Comparison of ENCODE assay signal across 8 mouse cellular contexts in the genomic region with DNA sequence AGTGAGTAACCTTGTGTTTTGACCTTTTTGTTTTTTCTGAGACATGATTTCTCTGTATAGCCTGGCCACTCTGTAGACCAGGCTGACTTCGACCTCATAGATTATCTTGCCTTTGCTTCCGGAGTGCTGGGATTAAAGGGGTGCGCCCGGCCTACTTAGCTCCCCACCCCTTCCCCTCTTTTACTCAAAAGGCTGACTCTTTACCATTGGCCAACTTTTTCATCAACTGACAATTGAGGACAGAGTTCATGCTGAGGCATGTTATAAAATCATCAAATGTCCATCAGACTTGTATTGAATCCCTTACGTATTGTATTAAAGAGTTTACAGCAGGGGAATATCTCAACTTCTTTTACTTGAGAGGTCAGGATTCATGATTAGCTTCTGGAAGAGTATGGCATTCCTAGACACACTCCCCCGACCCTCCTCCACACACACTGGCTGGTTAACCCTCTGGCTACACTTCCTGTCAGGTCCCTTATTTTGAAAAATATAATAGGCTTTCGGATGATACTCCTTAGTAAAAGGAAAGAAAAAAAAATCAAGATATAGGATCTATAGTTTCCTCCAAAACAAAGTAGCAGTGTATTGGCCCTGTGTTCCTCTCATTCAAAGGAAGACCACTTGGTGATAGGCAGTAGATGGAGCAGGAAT.
DNase-seq lines count a peak whose midpoint lies in the region; ATAC-seq and TF ChIP-seq lines count a peak whose summit lies in the region.

No protein-coding gene starts in this region.

- H3K4me1 ChIP-seq in erythroblast, embryonic 14.5 days (ENCODE audit: control insufficient read depth) = peaks cover 51% of the 10 kb centered on the region
- peaks cover 10% of the 10 kb centered on the region for H3K4me1 ChIP-seq in testis, adult 2 months (ENCODE audit: control insufficient read depth, insufficient read depth, low read length)
- peaks cover 25% of the 10 kb centered on the region for H3K4me1 ChIP-seq in limb, embryonic 13.5 days
- H3K4me1 ChIP-seq in stomach, embryonic 16.5 days (ENCODE audit: control insufficient read depth, insufficient read depth, low read length) = peaks cover 19% of the 10 kb centered on the region

- H3K27me3 ChIP-seq in erythroblast, embryonic 14.5 days (ENCODE audit: control insufficient read depth) = no peaks in the 10 kb centered on the region
- H3K27me3 ChIP-seq in testis, adult 2 months (ENCODE audit: control insufficient read depth, insufficient read depth, low read length) = no peaks in the 10 kb centered on the region
- H3K27me3 ChIP-seq in limb, embryonic 13.5 days = no peaks in the 10 kb centered on the region
- no peaks in the 10 kb centered on the region for H3K27me3 ChIP-seq in stomach, embryonic 16.5 days (ENCODE audit: control insufficient read depth, insufficient read depth, low read length)

- H3K9me3 ChIP-seq in erythroblast, embryonic 14.5 days (ENCODE audit: control insufficient read depth, low read length) = no peaks in the 10 kb centered on the region
- H3K9me3 ChIP-seq in limb, embryonic 13.5 days = no peaks in the 10 kb centered on the region
- no peaks in the 10 kb centered on the region for H3K9me3 ChIP-seq in stomach, embryonic 16.5 days (replicated peaks; ENCODE audit: control insufficient read depth, low read length)

- no peak for ATAC-seq in erythroblast, adult 5-6 weeks (replicated peaks; ENCODE audit: low FRiP score, poor library complexity, severe bottlenecking)
- ATAC-seq in limb, embryonic 13.5 days (ENCODE audit: low FRiP score, low read depth) = no peak
- ATAC-seq in stomach, embryonic 16.5 days (ENCODE audit: insufficient read depth, low FRiP score) = no peak

- intact Hi-C loops in left cerebral cortex, postnatal 10 days (cut with DNase I) = no loop called here

- no peak for DNase-seq in testis, postnatal 14 days (ENCODE audit: low spot score)
- DNase-seq in left cerebral cortex, postnatal 10 days (ENCODE audit: extremely low spot score in 1 of 2, low spot score in 2 of 2) = no peak
- no peak for DNase-seq in layer of hippocampus, postnatal 25 days (ENCODE audit: extremely low spot score in 1 of 2, low spot score in 1 of 2)

- H3K36me3 ChIP-seq in erythroblast, embryonic 14.5 days (ENCODE audit: control insufficient read depth) = peaks cover 33% of the 10 kb centered on the region
- no peaks in the 10 kb centered on the region; the same call in none of the 2 replicates for H3K36me3 ChIP-seq in testis, adult 2 months (ENCODE audit: control insufficient read depth, insufficient read depth, low read length)
- peaks cover 17% of the 10 kb centered on the region for H3K36me3 ChIP-seq in limb, embryonic 13.5 days
- H3K36me3 ChIP-seq in stomach, embryonic 16.5 days (ENCODE audit: control insufficient read depth, insufficient read depth, low read length) = 0 out of 2 replicates have a peak, but pooled peaks cover 5% of the 10 kb centered on the region

- peak overlapping the region; percentile 79 for H3K4me3 ChIP-seq in erythroblast, embryonic 14.5 days (replicated peaks)
- H3K4me3 ChIP-seq in testis, adult 2 months (ENCODE audit: control insufficient read depth, low read depth, low read length) = peak overlapping the region; percentile 91
- peak overlapping the region; percentile 97 for H3K4me3 ChIP-seq in limb, embryonic 13.5 days
- H3K4me3 ChIP-seq in stomach, embryonic 16.5 days (replicated peaks; ENCODE audit: low read length) = peak overlapping the region; percentile 94

- peak overlapping the region; percentile 94; the same call in 1 of the 2 replicates for H3K9ac ChIP-seq in limb, embryonic 13.5 days
- H3K9ac ChIP-seq in stomach, embryonic 16.5 days (ENCODE audit: low read length) = peak overlapping the region; percentile 94

- peak overlapping the region; percentile 95 for H3K4me2 ChIP-seq in limb, embryonic 13.5 days (replicated peaks)
- peak overlapping the region; percentile 94 for H3K4me2 ChIP-seq in stomach, embryonic 16.5 days (ENCODE audit: low read depth, low read length)

- TF ChIP-seq POLR2A in testis, adult 2 months (IDR thresholded peaks at IDR 0.05; ENCODE audit: control insufficient read depth, low read depth, low read length) = no peak

- TF ChIP-seq CTCF in testis, adult 2 months (IDR thresholded peaks at IDR 0.05; ENCODE audit: control insufficient read depth, insufficient read depth, insufficient replicate concordance, low read depth, low read length) = no peak

- WGBS in limb, embryonic 13.5 days = 51% methylated on average over 7 of the region's 7 CpGs
- 37% methylated on average over 7 of the region's 7 CpGs for WGBS in stomach, embryonic 16.5 days

- peak overlapping the region; percentile 97 for H3K27ac ChIP-seq in testis, adult 2 months (ENCODE audit: control insufficient read depth, insufficient read depth, low read depth, low read length)
- H3K27ac ChIP-seq in limb, embryonic 13.5 days = peak overlapping the region; percentile 92; the same call in 1 of the 2 replicates
- peak overlapping the region; percentile 95 for H3K27ac ChIP-seq in stomach, embryonic 16.5 days (ENCODE audit: low read length)
